Mouse (Mus musculus) stomach, embryonic 15.5 days (tissue): ENCODE measurements around the gene Saal1. TPM values are rescaled to one million over a fixed set of nuclear protein-coding genes. Genes with fewer than 3 reads are reported as not detected.
"Not testable (repeated sequence)": the region's sequence is repeated elsewhere in the genome, so short reads cannot be mapped to it uniquely, and the experiment has no call there.

ENCODE experiments used
- ATAC-seq: fragments of 200-750 bp; cut with Nextera tagmentation; 2 replicates; pipeline ENCODE4 v1.8.0; 2017; ENCODE audit warnings: low read depth, moderate number of reproducible peaks, moderate TSS enrichment; ENCODE audit not compliant: insufficient read depth, low FRiP score
- H3K27ac ChIP-seq: fragments of 300-500 bp; sonication (generic); 2 replicates; pipeline ENCODE4 v1.5.1; 2015; ENCODE audit warnings: mild to moderate bottlenecking, inconsistent platforms
- H3K27me3 ChIP-seq: fragments of 300-500 bp; sonication (generic); replicated peaks from 2 replicates; pipeline ENCODE4 v1.6.1; 2015; ENCODE audit warnings: inconsistent platforms
- H3K36me3 ChIP-seq: fragments of 300-500 bp; sonication (generic); 2 replicates; pipeline ENCODE4 v1.6.1; 2015; ENCODE audit warnings: inconsistent platforms
- H3K4me1 ChIP-seq: fragments of 300-500 bp; sonication (generic); 2 replicates; pipeline ENCODE4 v1.6.1; 2015; ENCODE audit warnings: inconsistent platforms
- H3K4me2 ChIP-seq: fragments of 300-500 bp; sonication (generic); 2 replicates; pipeline ENCODE4 v1.6.1; 2015; ENCODE audit warnings: mild to moderate bottlenecking, inconsistent platforms
- H3K4me3 ChIP-seq: fragments of 300-500 bp; sonication (generic); replicated peaks from 2 replicates; pipeline ENCODE4 v1.5.1; 2015; ENCODE audit warnings: inconsistent platforms
- H3K9ac ChIP-seq: fragments of 300-500 bp; sonication (generic); 2 replicates; pipeline ENCODE4 v1.6.1; 2015; ENCODE audit warnings: inconsistent platforms
- H3K9me3 ChIP-seq: fragments of 300-500 bp; sonication (generic); 2 replicates; pipeline ENCODE4 v1.6.1; 2016; ENCODE audit warnings: inconsistent platforms
- WGBS: fragments of 180-500 bp; shearing (Covaris S2); methylation state at CpG from one replicate; pipeline ENCODE4 v1.1.7; 2015; 5-methylcytosine and 5-hydroxymethylcytosine counted together
- polyA plus RNA-seq: library from polyadenylated mRNA; unstranded; fragments of >200 nt; fragmentation: Nextera tagmentation; extraction: Ambion mirVana; gene quantifications from 2 replicates; pipeline ENCODE4 v1.2.1, GENCODE M21; 2015

The Saal1 gene
- polyA plus RNA-seq, 1 experiment from 2014 or later, result 24.3 TPM

DNA sequence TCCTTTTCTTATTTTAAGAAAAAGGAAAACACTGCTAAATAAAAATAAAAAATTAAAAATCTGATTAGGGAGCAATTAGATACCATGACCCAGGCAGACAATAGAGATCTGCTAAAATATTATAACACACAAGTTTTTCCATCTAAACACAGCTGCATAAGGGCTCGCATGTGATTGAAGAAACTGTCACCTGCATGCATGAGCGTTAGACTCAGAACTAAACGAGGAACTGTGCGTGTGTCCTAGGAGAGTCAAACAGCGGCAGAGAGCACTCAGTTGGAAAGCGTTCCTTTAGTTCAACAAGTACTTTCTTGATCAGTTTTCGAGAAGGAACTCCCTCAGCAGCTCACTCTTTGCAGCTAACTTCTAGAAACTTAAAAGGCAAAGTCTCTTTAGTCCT is 31.4 kb downstream of the Saal1 start:
- H3K36me3 ChIP-seq, H3K9me3 ChIP-seq, H3K27ac ChIP-seq, ATAC-seq, H3K4me3 ChIP-seq, H3K27me3 ChIP-seq, H3K4me1 ChIP-seq, H3K9ac ChIP-seq, H3K4me2 ChIP-seq: not testable (repeated sequence)
- 81% methylated on average over 7 of the region's 7 CpGs for WGBS

DNA sequence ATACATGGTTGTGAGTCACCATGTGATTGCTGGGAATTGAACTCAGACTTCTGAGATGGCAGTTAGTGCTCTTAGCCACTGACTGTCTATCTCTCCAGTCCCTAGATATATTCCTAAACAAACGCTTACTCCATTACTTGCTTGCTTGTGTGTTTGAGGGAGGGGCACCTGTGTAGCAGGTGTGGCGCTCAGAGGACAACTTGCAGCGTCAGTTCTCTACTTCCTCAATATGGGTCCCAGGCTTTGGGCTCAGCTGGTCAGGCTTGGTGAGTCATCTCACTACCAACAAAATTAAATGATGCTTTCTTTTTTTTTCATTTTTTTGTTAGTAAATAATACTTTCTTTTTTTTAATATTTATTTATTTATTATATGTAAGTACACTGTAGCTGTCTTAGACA is 32.1 kb downstream of the Saal1 start:
- no peak overlapping the region for H3K27ac ChIP-seq
- H3K9ac ChIP-seq, result no peak overlapping the region
- H3K36me3 ChIP-seq, result no peaks in the 10 kb centered on the region
- H3K4me1 ChIP-seq, result no peaks in the 10 kb centered on the region
- H3K4me2 ChIP-seq, result no peak overlapping the region
- no peak overlapping the region for H3K4me3 ChIP-seq
- no peaks in the 10 kb centered on the region for H3K9me3 ChIP-seq
- 59% methylated on average over 3 of the region's 3 CpGs for WGBS
- H3K27me3 ChIP-seq, result no peaks in the 10 kb centered on the region
- ATAC-seq, result no peak

DNA sequence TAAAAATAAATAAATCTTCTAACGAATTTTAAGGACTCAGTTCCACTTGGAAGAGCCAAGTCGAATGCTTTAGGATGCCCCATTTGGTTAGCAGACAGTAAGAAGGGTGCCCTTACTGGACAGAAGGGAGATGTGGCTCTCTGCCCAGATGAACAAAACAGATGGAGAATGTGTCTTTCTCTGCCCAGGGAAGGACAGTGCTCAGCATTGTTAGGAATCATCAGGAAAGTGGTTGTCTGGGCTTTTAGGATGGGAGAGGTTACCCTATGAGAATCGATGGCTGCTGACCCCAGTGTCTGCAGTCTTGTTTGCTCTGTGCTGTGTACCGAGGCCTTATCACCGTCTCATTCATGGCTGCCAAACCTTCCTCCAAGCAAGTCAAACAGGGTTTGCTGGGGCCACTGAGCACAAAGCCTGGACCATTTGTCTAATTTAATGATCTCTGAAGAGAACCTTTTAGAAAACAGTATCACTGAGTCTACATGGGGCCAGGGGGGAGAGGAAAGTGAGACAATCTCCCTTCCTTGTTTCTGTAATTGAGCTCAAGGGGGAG is 33.6 kb downstream of the Saal1 start:
- Histone ChIP-seq H3K36me3 (no peaks in the 10 kb centered on the region), H3K4me1 (no peaks in the 10 kb centered on the region), H3K9me3 (no peaks in the 10 kb centered on the region), H3K27ac (no peak overlapping the region), H3K27me3 (no peaks in the 10 kb centered on the region), H3K4me3 (no peak overlapping the region), H3K9ac (no peak overlapping the region), H3K4me2 (no peak overlapping the region)
- 54% methylated on average over 5 of the region's 5 CpGs for WGBS
- ATAC-seq, result no peak; the same call in 1 of the 2 replicates

DNA sequence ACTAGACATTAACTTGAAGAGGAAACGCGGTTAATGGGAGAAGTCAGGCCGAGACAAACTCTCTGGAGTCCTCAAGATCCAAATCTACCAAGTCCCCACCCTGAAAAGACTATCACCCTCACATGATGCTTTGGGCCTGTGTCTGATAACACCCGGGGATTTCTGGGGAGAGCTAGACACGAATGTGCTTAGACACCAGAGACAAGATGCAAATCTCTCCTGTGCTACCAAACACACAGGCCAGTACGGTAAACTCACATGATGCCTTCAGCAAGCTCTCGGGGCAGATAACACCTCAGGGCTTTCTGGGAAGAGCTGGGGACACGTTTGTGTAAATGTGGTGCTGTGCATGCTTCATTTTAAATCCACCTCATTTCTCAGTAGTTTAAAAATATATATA is 34.6 kb downstream of the Saal1 start:
- Histone ChIP-seq H3K4me3 (no peak overlapping the region), H3K36me3 (no peaks in the 10 kb centered on the region), H3K27me3 (no peaks in the 10 kb centered on the region), H3K9me3 (no peaks in the 10 kb centered on the region), H3K4me1 (no peaks in the 10 kb centered on the region), H3K4me2 (no peak overlapping the region), H3K27ac (no peak overlapping the region), H3K9ac (no peak overlapping the region)
- ATAC-seq, result no peak
- 81% methylated on average over 8 of the region's 8 CpGs for WGBS

DNA sequence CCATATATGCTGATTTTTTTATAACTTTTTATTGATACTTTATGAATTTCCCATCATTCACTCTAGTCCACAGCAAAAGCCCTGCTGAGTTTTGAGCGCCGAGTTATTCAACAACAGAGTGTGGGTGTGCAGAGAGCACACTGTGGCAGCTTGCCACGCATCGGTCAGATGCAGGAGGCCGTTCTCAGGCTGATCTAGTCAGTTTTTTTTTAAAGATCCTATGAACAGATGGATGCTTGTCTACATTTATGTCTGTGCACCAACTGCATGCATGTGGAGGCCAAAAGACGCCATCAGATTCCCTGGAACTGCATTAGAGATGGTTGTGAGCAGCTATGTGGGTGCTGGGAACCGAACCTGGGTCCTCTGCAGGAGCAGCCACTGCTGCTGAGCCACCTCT is 35.4 kb downstream of the Saal1 start:
- WGBS, result 92% methylated on average over 7 of the region's 7 CpGs
- H3K9ac ChIP-seq, result no peak overlapping the region
- H3K4me1 ChIP-seq, result no peaks in the 10 kb centered on the region
- no peak overlapping the region for H3K4me2 ChIP-seq
- H3K27ac ChIP-seq, result no peak overlapping the region
- no peaks in the 10 kb centered on the region for H3K36me3 ChIP-seq
- H3K27me3 ChIP-seq, result no peaks in the 10 kb centered on the region
- ATAC-seq, result no peak
- no peak overlapping the region for H3K4me3 ChIP-seq
- H3K9me3 ChIP-seq, result no peaks in the 10 kb centered on the region

DNA sequence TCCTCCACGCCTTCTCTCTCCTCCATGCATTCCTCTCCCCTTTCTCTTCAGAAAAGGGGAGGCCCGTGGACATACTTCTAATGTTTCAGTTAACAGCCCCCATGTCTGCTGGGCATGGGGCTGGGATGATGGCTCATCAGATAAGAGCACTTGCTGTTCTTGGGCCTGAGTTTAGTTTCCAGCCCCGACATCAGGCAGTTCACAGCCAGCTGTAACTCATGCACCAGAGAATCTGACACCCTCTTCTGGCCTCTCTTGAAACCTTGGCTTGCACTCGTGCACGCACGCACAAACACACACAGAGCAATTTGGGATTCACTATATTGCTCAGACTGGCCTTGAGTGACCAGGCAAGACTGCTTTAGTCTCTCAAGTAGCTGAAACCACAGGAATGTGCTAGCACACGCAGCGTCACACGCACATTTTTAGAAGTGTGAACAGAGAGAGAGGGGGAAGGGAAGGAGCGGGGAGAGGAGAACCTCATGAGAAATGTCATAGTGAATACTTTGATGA is 38.3 kb downstream of the Saal1 start, which contains the start of gene Tph1:
Tph1 (minus strand) TSS at position 378 of the 513 bp plus-strand sequence.
- no peak for ATAC-seq
- peaks cover under 1% of the 10 kb centered on the region; the same call in 1 of the 2 replicates for H3K27me3 ChIP-seq
- H3K9ac ChIP-seq, result no peak within 1 kb of the TSS
- H3K36me3 ChIP-seq, result no peaks in the 10 kb centered on the region
- H3K9me3 ChIP-seq, result no peaks in the 10 kb centered on the region
- no peak within 1 kb of the TSS for H3K4me3 ChIP-seq
- 42% methylated on average over 10 of the region's 10 CpGs for WGBS
- no peak within 1 kb of the TSS for H3K27ac ChIP-seq
- H3K4me2 ChIP-seq, result no peak within 1 kb of the TSS
- H3K4me1 ChIP-seq, result 0 out of 2 replicates have a peak, but pooled peaks cover 2% of the 10 kb centered on the region

DNA sequence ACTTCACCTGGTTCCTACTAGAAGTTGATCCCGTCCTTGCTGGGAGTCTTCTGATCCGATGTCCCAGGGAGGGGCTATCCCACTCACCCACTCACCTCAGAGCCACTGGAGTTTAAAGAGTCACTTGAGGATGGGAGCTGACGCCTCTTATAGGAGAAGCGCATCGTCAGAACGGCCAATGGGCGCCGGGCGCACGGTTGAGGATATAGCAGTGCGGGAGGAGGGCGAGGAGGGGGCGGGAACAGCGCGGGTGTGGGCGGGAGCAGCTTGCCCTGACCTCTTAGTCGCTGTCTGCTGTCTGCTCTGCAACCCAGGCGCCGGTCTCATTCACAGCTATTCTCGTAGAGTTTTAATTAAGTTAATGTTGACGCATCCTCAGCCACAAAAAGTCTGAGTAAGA is 43.2 kb downstream of the Saal1 start:
- Histone ChIP-seq H3K27me3 (peaks cover 5% of the 10 kb centered on the region; the same call in 1 of the 2 replicates), H3K36me3 (no peaks in the 10 kb centered on the region), H3K4me1 (0 out of 2 replicates have a peak, but pooled peaks cover 4% of the 10 kb centered on the region), H3K27ac (no peak overlapping the region), H3K4me3 (no peak overlapping the region), H3K4me2 (peak overlapping the region; percentile 32), H3K9ac (no peak overlapping the region), H3K9me3 (no peaks in the 10 kb centered on the region)
- no peak for ATAC-seq
- 2% methylated on average over 21 of the region's 21 CpGs for WGBS

DNA sequence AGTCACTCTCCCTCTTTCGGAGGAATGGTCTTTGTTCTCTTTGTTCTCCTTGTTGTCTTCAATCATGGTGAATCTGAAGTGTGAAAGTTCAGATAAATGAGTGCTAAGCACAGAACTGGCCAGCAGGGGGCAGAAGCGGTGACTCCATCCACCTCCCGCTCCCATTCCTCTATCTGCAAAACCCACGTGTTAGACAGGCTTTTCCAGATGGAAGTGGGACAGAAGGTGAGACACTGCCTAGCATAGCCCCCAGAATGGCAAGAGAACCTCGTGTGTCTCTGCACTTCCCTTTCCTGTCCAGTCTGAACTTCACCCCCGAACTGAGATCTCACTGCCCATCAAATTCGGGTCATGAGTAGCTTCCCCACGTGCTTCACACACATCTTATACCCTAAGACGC is 45.2 kb downstream of the Saal1 start:
- H3K36me3 ChIP-seq, result no peaks in the 10 kb centered on the region
- H3K4me2 ChIP-seq, result no peak overlapping the region
- peaks cover 5% of the 10 kb centered on the region; the same call in 1 of the 2 replicates for H3K27me3 ChIP-seq
- no peak overlapping the region for H3K4me3 ChIP-seq
- no peaks in the 10 kb centered on the region for H3K9me3 ChIP-seq
- no peak for ATAC-seq
- WGBS, result 30% methylated on average over 9 of the region's 9 CpGs
- H3K27ac ChIP-seq, result no peak overlapping the region
- 0 out of 2 replicates have a peak, but pooled peaks cover 4% of the 10 kb centered on the region for H3K4me1 ChIP-seq
- no peak overlapping the region for H3K9ac ChIP-seq

DNA sequence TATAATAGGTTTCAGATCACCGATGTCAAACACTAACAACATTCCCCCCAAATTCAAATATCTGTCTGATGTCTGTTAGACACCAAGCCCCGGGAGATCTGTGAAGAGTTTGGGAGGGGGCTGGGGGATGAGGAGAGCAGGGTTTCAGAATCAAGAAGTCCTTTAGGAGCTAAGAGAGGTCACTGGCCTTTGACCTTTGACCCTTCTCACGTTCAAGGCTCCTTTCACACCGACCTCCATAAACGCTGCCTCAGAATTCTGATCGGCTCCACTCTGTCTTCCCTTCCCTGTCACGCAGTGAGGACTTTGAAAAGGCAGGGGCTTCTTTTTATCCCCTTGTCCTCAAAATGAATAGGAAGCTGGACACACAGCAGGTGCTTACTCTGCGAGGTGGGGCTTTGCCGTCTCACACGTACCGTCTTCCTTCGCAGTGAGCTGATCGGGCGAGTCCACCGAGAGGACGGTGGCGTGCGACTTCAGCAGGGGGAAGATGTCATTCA is 48.8 kb downstream of the Saal1 start:
- Histone ChIP-seq H3K4me1 (no peaks in the 10 kb centered on the region), H3K27me3 (peaks cover 3% of the 10 kb centered on the region; the same call in 1 of the 2 replicates), H3K36me3 (no peaks in the 10 kb centered on the region), H3K4me3 (no peak overlapping the region), H3K27ac (no peak overlapping the region), H3K9me3 (no peaks in the 10 kb centered on the region), H3K9ac (no peak overlapping the region), H3K4me2 (no peak overlapping the region)
- WGBS, result 50% methylated on average over 18 of the region's 18 CpGs
- no peak for ATAC-seq

DNA sequence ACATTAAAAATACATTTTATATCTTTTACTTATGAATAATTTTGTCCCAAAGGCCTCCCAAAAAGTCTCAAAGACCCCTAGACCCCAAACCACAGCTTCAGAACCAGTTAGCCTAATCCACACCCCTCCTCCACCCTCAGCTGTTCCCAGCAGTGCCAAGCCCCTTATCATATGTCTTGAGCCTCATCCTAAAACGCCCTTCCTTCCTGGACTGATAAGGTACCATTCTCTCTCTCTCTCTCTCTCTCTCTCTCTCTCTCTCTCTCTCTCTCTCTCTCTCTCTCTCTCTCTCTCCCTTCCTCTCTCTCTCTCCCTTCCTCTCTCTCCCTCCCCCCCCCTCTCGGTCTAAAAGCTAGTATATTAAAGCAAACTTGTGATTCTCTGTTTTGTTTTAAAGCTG is 58.2 kb downstream of the Saal1 start:
- WGBS, result 55% methylated on average over 2 of the region's 2 CpGs

DNA sequence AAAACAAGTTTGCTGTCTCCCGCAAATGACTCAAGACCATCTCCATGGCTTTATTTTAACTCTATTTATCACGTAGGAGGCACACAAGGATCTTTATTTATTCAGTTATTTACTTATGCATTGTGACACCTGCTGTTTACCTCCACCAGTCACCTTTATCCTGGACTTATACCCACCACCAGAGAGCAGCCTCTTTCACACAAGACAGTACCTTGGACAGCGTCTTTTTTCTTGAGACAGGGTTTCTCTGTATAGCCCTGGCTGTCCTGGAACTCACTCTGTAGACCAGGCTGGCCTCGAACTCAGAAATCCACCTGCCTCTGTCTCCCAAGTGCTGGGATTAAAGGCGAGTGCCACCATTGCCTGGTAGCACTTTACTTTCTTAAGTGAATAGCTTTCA is 60.2 kb downstream of the Saal1 start:
- not testable (repeated sequence) for H3K4me1 ChIP-seq, ATAC-seq, H3K27ac ChIP-seq, H3K27me3 ChIP-seq, H3K36me3 ChIP-seq, H3K4me3 ChIP-seq, H3K9ac ChIP-seq, H3K4me2 ChIP-seq, H3K9me3 ChIP-seq
- WGBS, result 47% methylated on average over 5 of the region's 5 CpGs

More for the DNA sequence above, 58.2 kb downstream of the Saal1 start:
- Histone ChIP-seq H3K9ac (no peak overlapping the region), H3K4me1 (no peaks in the 10 kb centered on the region), H3K4me3 (no peak overlapping the region), H3K36me3 (no peaks in the 10 kb centered on the region), H3K27me3 (no peaks in the 10 kb centered on the region), H3K27ac (no peak overlapping the region), H3K4me2 (no peak overlapping the region), H3K9me3 (no peaks in the 10 kb centered on the region)
- no peak for ATAC-seq

DNA sequence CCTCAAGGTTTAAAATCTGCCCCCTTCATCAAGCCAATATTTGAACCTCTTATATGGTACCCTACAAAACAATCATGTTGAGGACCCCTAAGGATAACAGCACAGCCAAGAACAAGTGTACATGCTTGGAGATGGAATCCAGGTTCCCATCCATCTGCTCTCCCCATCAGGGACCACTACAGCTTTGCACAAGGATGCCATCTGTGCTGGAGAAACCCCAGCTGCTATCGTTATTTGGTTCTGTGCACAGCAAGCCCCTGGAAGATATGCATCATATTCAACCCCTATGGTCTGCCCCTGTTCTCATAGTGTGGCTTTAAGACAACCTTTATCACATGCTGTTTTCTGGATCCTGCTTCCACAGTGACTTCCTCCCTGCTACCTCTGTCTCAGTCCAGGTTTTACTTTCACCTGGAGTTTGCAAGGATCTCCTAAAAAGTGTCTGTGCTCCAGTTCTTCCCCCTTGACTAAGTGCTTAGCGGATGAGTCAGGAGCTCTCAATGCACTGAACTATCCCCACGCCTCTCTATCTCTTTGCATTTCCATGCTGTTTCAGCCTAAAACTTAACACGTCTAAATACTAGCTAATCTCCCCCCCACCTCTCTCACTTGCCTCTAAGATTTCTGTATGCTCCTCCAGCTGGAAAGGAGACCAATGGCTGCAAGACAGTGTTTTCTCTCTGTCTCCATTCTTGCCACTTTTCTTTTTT is 61.9 kb downstream of the Saal1 start:
- Histone ChIP-seq H3K36me3 (no peaks in the 10 kb centered on the region), H3K4me1 (no peaks in the 10 kb centered on the region), H3K27me3 (no peaks in the 10 kb centered on the region), H3K9ac (no peak overlapping the region), H3K9me3 (no peaks in the 10 kb centered on the region), H3K27ac (no peak overlapping the region), H3K4me3 (no peak overlapping the region), H3K4me2 (no peak overlapping the region)
- no peak for ATAC-seq
- WGBS, result 64% methylated on average over 4 of the region's 4 CpGs
